In the genomic region with DNA sequence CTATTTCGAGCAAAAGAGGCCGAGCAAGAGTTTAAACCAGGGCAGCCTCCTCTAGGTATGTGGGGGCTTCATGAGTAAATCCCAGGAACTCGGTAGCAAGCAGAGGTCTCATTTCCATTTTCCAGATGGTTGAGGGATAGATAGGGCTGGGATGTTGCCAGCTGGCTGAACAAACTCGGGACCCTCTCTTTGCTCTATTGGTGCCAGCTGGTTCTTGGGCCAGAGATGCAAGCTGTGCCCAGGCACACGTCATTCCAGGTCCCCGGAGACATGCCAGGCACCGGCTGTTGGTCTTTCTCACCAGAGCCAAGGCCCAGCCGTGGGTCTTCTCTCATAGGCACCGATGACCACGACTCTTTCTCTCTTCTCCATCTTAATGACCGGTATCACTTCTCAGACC, we compare ENCODE assay signal across 11 mouse cellular contexts.
DNase-seq lines count a peak whose midpoint lies in the region; ATAC-seq and TF ChIP-seq lines count a peak whose summit lies in the region.
"Had no signal": no experiment of that assay in that cellular context is flagged by ENCODE, and none has a peak within 500 bp of the region (broad histone marks: within the 10 kb centered on the region; RNA-seq: fewer than 3 reads in every experiment).

No protein-coding gene starts in this region.

- H3K27ac ChIP-seq in hindbrain, postnatal 0 days, result peak overlapping the region; percentile 38; the same call in 1 of the 2 replicates
- no peak overlapping the region for H3K27ac ChIP-seq in stomach, postnatal 0 days (replicated peaks)
- no peak overlapping the region for H3K27ac ChIP-seq in kidney, embryonic 16.5 days (ENCODE audit: low read length)
- H3K27ac ChIP-seq: embryonic facial prominence, embryonic 12.5 days; heart, adult 2 months; lung, embryonic 15.5 days had no signal

- H3K27me3 ChIP-seq in hindbrain, postnatal 0 days (ENCODE audit: insufficient read depth, low read length), result no peaks in the 10 kb centered on the region
- no peaks in the 10 kb centered on the region for H3K27me3 ChIP-seq in stomach, postnatal 0 days (ENCODE audit: control insufficient read depth, insufficient read depth, low read length)
- H3K27me3 ChIP-seq in kidney, embryonic 16.5 days (ENCODE audit: insufficient read depth, low read length), result no peaks in the 10 kb centered on the region
- H3K27me3 ChIP-seq: embryonic facial prominence, embryonic 12.5 days; lung, embryonic 15.5 days had no signal

- H3K4me2 ChIP-seq in hindbrain, postnatal 0 days (ENCODE audit: low read depth, low read length), result 0 out of 2 replicates have a peak overlapping the region, but pooled peaks have one; percentile 5
- 0 out of 2 replicates have a peak overlapping the region, but pooled peaks have one; percentile 11 for H3K4me2 ChIP-seq in stomach, postnatal 0 days (replicated peaks; ENCODE audit: low read depth)
- H3K4me2 ChIP-seq in kidney, embryonic 16.5 days (replicated peaks; ENCODE audit: low read depth, low read length), result no peak overlapping the region
- H3K4me2 ChIP-seq: embryonic facial prominence, embryonic 12.5 days; lung, embryonic 15.5 days had no signal

- DNase-seq in gastrocnemius, postnatal 10 days, result peak; percentile 55
- no peak for DNase-seq in gastrocnemius, adult 8-10 months (ENCODE audit: low spot score in 2 of 2)
- DNase-seq in right cerebral cortex, postnatal 4 days, result peak; percentile 63
- no peak for DNase-seq in right cerebral cortex, postnatal 25 days
- peak; percentile 89 for DNase-seq in hindbrain, postnatal 0 days (ENCODE audit: low spot score)
- peak; percentile 11 for DNase-seq in stomach, postnatal 0 days (ENCODE audit: low spot score)
- DNase-seq in left cerebral cortex, adult 9 months (ENCODE audit: low spot score in 2 of 2), result no peak

- TF ChIP-seq EP300 in stomach, postnatal 0 days (optimal IDR thresholded peaks at IDR 0.05), result no peak

- no peak overlapping the region for H3K9ac ChIP-seq in hindbrain, postnatal 0 days (replicated peaks; ENCODE audit: low read length)
- H3K9ac ChIP-seq in stomach, postnatal 0 days (ENCODE audit: low read length), result no peak overlapping the region
- no peak overlapping the region for H3K9ac ChIP-seq in kidney, embryonic 16.5 days (replicated peaks; ENCODE audit: low read length)
- H3K9ac ChIP-seq: embryonic facial prominence, embryonic 12.5 days; lung, embryonic 15.5 days had no signal

- H3K4me1 ChIP-seq in hindbrain, postnatal 0 days (ENCODE audit: insufficient read depth, low read length), result peaks cover 6% of the 10 kb centered on the region; the same call in 1 of the 2 replicates
- H3K4me1 ChIP-seq in stomach, postnatal 0 days (replicated peaks; ENCODE audit: control insufficient read depth, insufficient read depth), result no peaks in the 10 kb centered on the region
- peaks cover 8% of the 10 kb centered on the region for H3K4me1 ChIP-seq in kidney, embryonic 16.5 days (ENCODE audit: insufficient read depth, low read length)
- H3K4me1 ChIP-seq: embryonic facial prominence, embryonic 12.5 days had no signal

- no peaks in the 10 kb centered on the region for H3K36me3 ChIP-seq in hindbrain, postnatal 0 days (ENCODE audit: insufficient read depth, low read length)
- H3K36me3 ChIP-seq in stomach, postnatal 0 days (ENCODE audit: control insufficient read depth, insufficient read depth, low read length), result no peaks in the 10 kb centered on the region
- no peaks in the 10 kb centered on the region for H3K36me3 ChIP-seq in kidney, embryonic 16.5 days (ENCODE audit: insufficient read depth, low read length)
- H3K36me3 ChIP-seq: embryonic facial prominence, embryonic 12.5 days; lung, embryonic 15.5 days had no signal

- peak; percentile 76 for ATAC-seq in hindbrain, postnatal 0 days
- ATAC-seq in stomach, postnatal 0 days (ENCODE audit: low FRiP score, low TSS enrichment), result no peak
- no peak for ATAC-seq in kidney, embryonic 16.5 days (ENCODE audit: low FRiP score, low TSS enrichment)

- no peak for TF ChIP-seq CTCF in hindbrain, postnatal 0 days (IDR thresholded peaks at IDR 0.05; ENCODE audit: low read depth)
- no peak for TF ChIP-seq CTCF in stomach, postnatal 0 days (IDR thresholded peaks at IDR 0.05; ENCODE audit: low read depth)

- H3K4me3 ChIP-seq in hindbrain, postnatal 0 days (ENCODE audit: low read length), result no peak overlapping the region
- H3K4me3 ChIP-seq in stomach, postnatal 0 days (ENCODE audit: low read depth, low read length), result no peak overlapping the region
- H3K4me3 ChIP-seq in kidney, embryonic 16.5 days (ENCODE audit: low read length), result no peak overlapping the region
- H3K4me3 ChIP-seq: embryonic facial prominence, embryonic 12.5 days; heart, adult 2 months; lung, embryonic 15.5 days had no signal

- H3K9me3 ChIP-seq in hindbrain, postnatal 0 days (ENCODE audit: low read length), result no peaks in the 10 kb centered on the region
- no peaks in the 10 kb centered on the region for H3K9me3 ChIP-seq in stomach, postnatal 0 days (ENCODE audit: control insufficient read depth, low read length)
- no peaks in the 10 kb centered on the region for H3K9me3 ChIP-seq in kidney, embryonic 16.5 days (ENCODE audit: low read length)
- H3K9me3 ChIP-seq: embryonic facial prominence, embryonic 12.5 days; lung, embryonic 15.5 days had no signal

- 41% methylated on average over 11 of the region's 11 CpGs for WGBS in hindbrain, postnatal 0 days
- WGBS in stomach, postnatal 0 days, result 78% methylated on average over 11 of the region's 11 CpGs
- WGBS in kidney, embryonic 16.5 days, result 89% methylated on average over 11 of the region's 11 CpGs

Comparison
In these comparisons a context has a peak if more than half of its experiments do, and no peak if none do; other contexts are left out.
1. DNase-seq: peak in gastrocnemius, postnatal 10 days (single experiment), right cerebral cortex, postnatal 4 days (single experiment), hindbrain, postnatal 0 days (single experiment) and stomach, postnatal 0 days (single experiment); none in gastrocnemius, adult 8-10 months (0 of 2), right cerebral cortex, postnatal 25 days (single experiment) and left cerebral cortex, adult 9 months (0 of 2).